Mouse (Mus musculus): Measurements from ENCODE around the gene Plek. TPM values are rescaled to one million over a fixed set of nuclear protein-coding genes. Genes with fewer than 3 reads are reported as not detected.

Plek gene
- total and polyA plus RNA-seq, 3 experiments = 2.0 to 8.7 (median 5.3) TPM

- no peaks in the 10 kb centered on the region for H3K27me3 ChIP-seq (ENCODE audit: control insufficient read depth, insufficient read depth, low read length)
- no peak for TF ChIP-seq CTCF (IDR thresholded peaks at IDR 0.05)
- no peak for TF ChIP-seq POLR2A (IDR thresholded peaks at IDR 0.05; ENCODE audit: insufficient read depth, low read depth, low read length)
- no peak for TF ChIP-seq EP300 (IDR thresholded peaks at IDR 0.05; ENCODE audit: insufficient read depth, low read depth, low read length)
- H3K9ac ChIP-seq (ENCODE audit: low read depth, low read length) = no peak overlapping the region
- no peak for DNase-seq
- 32% methylated on average over 2 of the region's 2 CpGs for WGBS
- no peaks in the 10 kb centered on the region for H3K4me1 ChIP-seq (ENCODE audit: control insufficient read depth, insufficient read depth, low read length)
- intact Hi-C loops (cut with DNase I) = no loop called here
- no peak overlapping the region for H3K4me3 ChIP-seq
- H3K36me3 ChIP-seq (ENCODE audit: control insufficient read depth, insufficient read depth, low read length) = no peaks in the 10 kb centered on the region
- no peak overlapping the region for H3K27ac ChIP-seq
- H3K79me2 ChIP-seq (replicated peaks; ENCODE audit: control insufficient read depth, insufficient read depth, low read length) = no peaks in the 10 kb centered on the region
Measured at GRCm38 (mm10) chr11:16969650-16970049, 82.5 kb downstream of the Plek start.

- Histone ChIP-seq H3K36me3 (ENCODE audit: control insufficient read depth, insufficient read depth, low read length) (no peaks in the 10 kb centered on the region), H3K9ac (ENCODE audit: low read depth, low read length) (no peak overlapping the region), H3K4me3 (no peak overlapping the region), H3K79me2 (replicated peaks; ENCODE audit: control insufficient read depth, insufficient read depth, low read length) (no peaks in the 10 kb centered on the region), H3K4me1 (ENCODE audit: control insufficient read depth, insufficient read depth, low read length) (no peaks in the 10 kb centered on the region), H3K27me3 (ENCODE audit: control insufficient read depth, insufficient read depth, low read length) (no peaks in the 10 kb centered on the region), H3K27ac (no peak overlapping the region)
- intact Hi-C loops (cut with DNase I) = no loop called here
- TF ChIP-seq EP300 (IDR thresholded peaks at IDR 0.05; ENCODE audit: insufficient read depth, low read depth, low read length) = no peak
- peak; percentile 65 for TF ChIP-seq CTCF (IDR thresholded peaks at IDR 0.05)
- 13% methylated on average over 2 of the region's 2 CpGs for WGBS
- DNase-seq = peak in 1 of 2 experiments; percentile 23
Measured at GRCm38 (mm10) chr11:16967806-16968205, 84.4 kb downstream of the Plek start.

DNA sequence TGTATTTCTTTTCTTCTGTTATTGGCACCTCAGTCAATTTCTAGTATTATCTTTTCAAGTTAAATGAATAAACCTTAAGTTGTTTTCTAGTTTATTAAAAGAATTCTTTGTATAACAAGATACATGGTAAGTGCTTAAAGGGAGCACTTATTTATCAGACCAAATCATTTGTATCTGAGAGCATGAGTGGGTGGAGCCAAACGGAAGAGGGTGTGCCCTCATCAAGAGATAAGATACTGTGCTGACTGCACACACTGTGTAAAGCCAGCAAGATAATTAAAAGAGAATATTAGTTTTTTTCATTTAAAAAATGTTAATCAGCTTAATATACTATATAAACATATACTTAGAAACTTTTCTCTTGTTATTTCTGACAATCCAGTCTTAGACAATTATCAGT lies 93.7 kb downstream of the Plek start:
- no peak for DNase-seq
- Histone ChIP-seq H3K4me3 (no peak overlapping the region), H3K79me2 (replicated peaks; ENCODE audit: control insufficient read depth, insufficient read depth, low read length) (no peaks in the 10 kb centered on the region), H3K27ac (no peak overlapping the region), H3K36me3 (ENCODE audit: control insufficient read depth, insufficient read depth, low read length) (no peaks in the 10 kb centered on the region), H3K9ac (ENCODE audit: low read depth, low read length) (no peak overlapping the region), H3K27me3 (ENCODE audit: control insufficient read depth, insufficient read depth, low read length) (no peaks in the 10 kb centered on the region), H3K4me1 (ENCODE audit: control insufficient read depth, insufficient read depth, low read length) (no peaks in the 10 kb centered on the region)
- WGBS = 64% methylated on average over 1 of the region's 1 CpGs
- TF ChIP-seq POLR2A (IDR thresholded peaks at IDR 0.05; ENCODE audit: insufficient read depth, low read depth, low read length) = no peak
- no peak for TF ChIP-seq CTCF (IDR thresholded peaks at IDR 0.05)
- TF ChIP-seq EP300 (IDR thresholded peaks at IDR 0.05; ENCODE audit: insufficient read depth, low read depth, low read length) = no peak
- intact Hi-C loops (cut with DNase I) = no loop called here

DNA sequence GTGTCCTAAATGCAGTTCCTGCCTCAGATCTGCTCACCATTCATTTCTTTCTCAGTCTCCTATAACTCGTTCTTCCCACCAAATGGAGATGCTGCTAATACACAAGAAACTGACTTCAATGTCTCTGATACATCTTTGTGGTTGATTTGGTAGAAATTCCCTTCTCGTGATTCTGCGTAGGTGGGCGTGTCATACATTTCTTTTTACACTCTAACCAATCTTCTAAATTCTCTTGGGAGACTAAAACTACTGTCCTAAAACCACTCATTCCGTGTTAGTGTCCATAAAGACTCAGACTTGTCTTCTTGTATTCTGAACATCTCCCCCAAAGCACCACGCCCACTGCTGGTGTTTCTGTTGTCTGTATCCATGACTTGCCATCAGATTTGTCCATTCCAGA lies 95.2 kb downstream of the Plek start:
- DNase-seq = no peak
- no peaks in the 10 kb centered on the region for H3K79me2 ChIP-seq (replicated peaks; ENCODE audit: control insufficient read depth, insufficient read depth, low read length)
- no peaks in the 10 kb centered on the region for H3K27me3 ChIP-seq (ENCODE audit: control insufficient read depth, insufficient read depth, low read length)
- no peaks in the 10 kb centered on the region for H3K4me1 ChIP-seq (ENCODE audit: control insufficient read depth, insufficient read depth, low read length)
- intact Hi-C loops (cut with DNase I) = no loop called here
- 88% methylated on average over 6 of the region's 6 CpGs for WGBS
- TF ChIP-seq EP300 (IDR thresholded peaks at IDR 0.05; ENCODE audit: insufficient read depth, low read depth, low read length) (no peak), CTCF (IDR thresholded peaks at IDR 0.05) (no peak), POLR2A (IDR thresholded peaks at IDR 0.05; ENCODE audit: insufficient read depth, low read depth, low read length) (no peak)
- no peak overlapping the region for H3K4me3 ChIP-seq
- no peak overlapping the region for H3K9ac ChIP-seq (ENCODE audit: low read depth, low read length)
- H3K27ac ChIP-seq = no peak overlapping the region
- H3K36me3 ChIP-seq (ENCODE audit: control insufficient read depth, insufficient read depth, low read length) = no peaks in the 10 kb centered on the region

DNA sequence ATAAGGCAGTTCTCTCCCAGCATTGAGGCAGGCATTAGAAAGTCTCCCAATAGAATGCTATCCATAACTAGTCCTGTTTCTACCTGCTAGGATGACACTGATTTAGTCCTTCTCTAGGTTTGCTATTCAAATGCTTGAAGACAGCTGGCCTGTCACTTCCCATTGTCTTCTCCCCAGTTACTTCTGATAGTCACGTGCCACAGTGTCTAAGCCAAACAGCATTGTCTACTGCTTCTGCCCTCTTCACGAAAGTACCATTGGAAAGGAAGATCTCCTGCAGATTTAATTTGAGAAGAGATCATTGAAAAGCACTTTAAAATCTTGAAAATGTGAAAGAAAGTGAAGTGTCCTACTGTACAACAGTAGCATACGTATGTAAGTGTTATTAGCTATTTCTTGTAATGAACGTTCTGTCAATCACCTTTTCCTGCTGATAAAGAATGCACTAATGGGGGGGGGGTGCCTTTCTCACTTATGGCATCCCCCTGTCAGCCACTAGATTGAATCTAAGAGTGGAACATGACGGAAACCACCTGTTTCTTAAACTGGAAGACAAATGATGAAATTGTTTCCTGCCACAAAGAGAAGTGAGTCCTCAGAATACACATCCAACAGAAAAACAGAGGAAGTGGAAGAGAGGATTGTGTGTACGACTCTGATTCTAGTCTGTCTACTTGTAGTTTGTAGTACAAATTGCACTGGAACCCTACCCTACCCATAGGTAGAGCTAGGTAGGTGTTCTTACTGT lies 95.9 kb downstream of the Plek start:
- no peak for TF ChIP-seq EP300 (IDR thresholded peaks at IDR 0.05; ENCODE audit: insufficient read depth, low read depth, low read length)
- no peak for TF ChIP-seq CTCF (IDR thresholded peaks at IDR 0.05)
- TF ChIP-seq POLR2A (IDR thresholded peaks at IDR 0.05; ENCODE audit: insufficient read depth, low read depth, low read length) = no peak
- no peak overlapping the region for H3K27ac ChIP-seq
- H3K4me3 ChIP-seq = no peak overlapping the region
- DNase-seq = no peak
- no peaks in the 10 kb centered on the region for H3K4me1 ChIP-seq (ENCODE audit: control insufficient read depth, insufficient read depth, low read length)
- WGBS = 68% methylated on average over 6 of the region's 6 CpGs
- intact Hi-C loops (cut with DNase I) = no loop called here
- no peaks in the 10 kb centered on the region for H3K79me2 ChIP-seq (replicated peaks; ENCODE audit: control insufficient read depth, insufficient read depth, low read length)
- H3K36me3 ChIP-seq (ENCODE audit: control insufficient read depth, insufficient read depth, low read length) = no peaks in the 10 kb centered on the region
- no peak overlapping the region for H3K9ac ChIP-seq (ENCODE audit: low read depth, low read length)
- no peaks in the 10 kb centered on the region for H3K27me3 ChIP-seq (ENCODE audit: control insufficient read depth, insufficient read depth, low read length)

DNA sequence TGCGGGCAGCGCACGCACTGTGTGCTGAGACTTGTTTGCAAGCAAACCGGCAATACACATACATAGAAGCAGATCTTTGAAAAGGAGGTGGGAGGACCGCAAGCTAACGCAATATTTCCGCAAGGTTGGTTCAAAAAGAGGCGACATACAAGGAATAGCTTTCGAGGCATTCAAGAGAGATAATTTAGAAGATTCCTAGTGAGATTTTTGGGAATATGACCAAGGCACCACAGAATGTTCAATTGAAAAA lies 100.5 kb downstream of the Plek start:
- under 1% methylated on average over 9 of the region's 9 CpGs for WGBS
- intact Hi-C loops (cut with DNase I) = loop anchor here (2.0 to 5.0 kb wide), 4 partner anchors 101 to 444 kb away; partner anchors contain the start of genes Cnrip1, Plek, Pno1 and Ppp3r1
- Histone ChIP-seq H3K36me3 (ENCODE audit: control insufficient read depth, insufficient read depth, low read length) (no peaks in the 10 kb centered on the region), H3K4me1 (ENCODE audit: control insufficient read depth, insufficient read depth, low read length) (peaks cover 4% of the 10 kb centered on the region; the same call in 1 of the 2 replicates), H3K9ac (ENCODE audit: low read depth, low read length) (peak overlapping the region; percentile 72), H3K79me2 (replicated peaks; ENCODE audit: control insufficient read depth, insufficient read depth, low read length) (no peaks in the 10 kb centered on the region), H3K4me3 (peak overlapping the region; percentile 79), H3K27me3 (ENCODE audit: control insufficient read depth, insufficient read depth, low read length) (no peaks in the 10 kb centered on the region), H3K27ac (no peak overlapping the region)
- TF ChIP-seq POLR2A (IDR thresholded peaks at IDR 0.05; ENCODE audit: insufficient read depth, low read depth, low read length) = no peak
- no peak for TF ChIP-seq EP300 (IDR thresholded peaks at IDR 0.05; ENCODE audit: insufficient read depth, low read depth, low read length)
- no peak for DNase-seq
